Mouse (Mus musculus) cerebellum, adult 2 months (tissue): ENCODE data around the gene Pard3b. TPM values are rescaled to one million over a fixed set of nuclear protein-coding genes. Genes with fewer than 3 reads are reported as not detected.
A peak's percentile ranks its signal among the peaks of the same experiment; 100 is the strongest.

Experiments used
- DNase-seq, 2 experiments: peaks; one replicate each; pipeline ENCODE4 v3.0.0; 2021
- H3K27ac ChIP-seq: fragments of 200-500 bp; 2 replicates; pipeline ENCODE4 v1.5.1; 2012; ENCODE audit warnings: low read length, control low read depth, inconsistent platforms; ENCODE audit not compliant: insufficient read depth
- H3K27me3 ChIP-seq: fragments of 200-500 bp; 2 replicates; pipeline ENCODE4 v1.6.1; 2012; ENCODE audit warnings: inconsistent platforms, mild to moderate bottlenecking, low read length, moderate library complexity; ENCODE audit not compliant: control insufficient read depth, insufficient read depth
- H3K4me1 ChIP-seq: fragments of 200-500 bp; 2 replicates; pipeline ENCODE4 v1.6.1; 2011; ENCODE audit warnings: low read length; ENCODE audit not compliant: control insufficient read depth, insufficient read depth
- H3K4me3 ChIP-seq: fragments of 200-500 bp; replicated peaks from 2 replicates; pipeline ENCODE3; 2011; ENCODE audit warnings: mild to moderate bottlenecking, low read depth, low read length, control low read depth; ENCODE audit not compliant: insufficient read depth
- CTCF ChIP-seq: fragments of 200-500 bp; IDR thresholded peaks from 2 replicates; pipeline ENCODE4 v1.5.1; 2011; ENCODE audit warnings: low read depth, mild to moderate bottlenecking, control low read depth, low read length, moderate library complexity, borderline replicate concordance; ENCODE audit not compliant: insufficient read depth
- POLR2A ChIP-seq: fragments of 200-500 bp; IDR thresholded peaks from 2 replicates; pipeline ENCODE4 v1.6.1; 2011; ENCODE audit warnings: low read length, control low read depth, borderline replicate concordance; ENCODE audit not compliant: insufficient read depth
- WGBS: fragments of 180-500 bp; shearing (Covaris S2); methylation state at CpG from one replicate; pipeline ENCODE4 v1.1.7; 2018; 5-methylcytosine and 5-hydroxymethylcytosine counted together
- polyA plus RNA-seq: library from polyadenylated mRNA; depleted of rRNA; stranded (reverse); fragments of >200 nt; gene quantifications from 2 replicates; pipeline ENCODE4 v1.2.3, GENCODE M21; 2012

The Pard3b gene
- polyA plus RNA-seq, 1 experiment = 1.3 TPM

- no peak overlapping the region for H3K4me3 ChIP-seq
- H3K4me1 ChIP-seq = peaks cover 6% of the 10 kb centered on the region; the same call in 1 of the 2 replicates
- no peak for TF ChIP-seq POLR2A
- TF ChIP-seq CTCF = no peak
- no peak for DNase-seq
- no peak overlapping the region for H3K27ac ChIP-seq
- no peaks in the 10 kb centered on the region for H3K27me3 ChIP-seq
- WGBS = 91% methylated on average over 4 of the region's 4 CpGs
Observed at GRCm38 (mm10) chr1:61962571-61962970, 323.9 kb downstream of the Pard3b start.

- no peaks in the 10 kb centered on the region for H3K27me3 ChIP-seq
- 91% methylated on average over 3 of the region's 3 CpGs for WGBS
- DNase-seq = peak in 1 of 2 experiments; percentile 8
- H3K4me3 ChIP-seq = no peak overlapping the region
- H3K4me1 ChIP-seq = peaks cover 2% of the 10 kb centered on the region; the same call in 1 of the 2 replicates
- no peak overlapping the region for H3K27ac ChIP-seq
- TF ChIP-seq CTCF = no peak
- no peak for TF ChIP-seq POLR2A
Observed at GRCm38 (mm10) chr1:61967124-61967523, 328.5 kb downstream of the Pard3b start.

- Histone ChIP-seq H3K27me3 (no peaks in the 10 kb centered on the region), H3K4me3 (no peak overlapping the region), H3K27ac (no peak overlapping the region), H3K4me1 (peaks cover 2% of the 10 kb centered on the region; the same call in 1 of the 2 replicates)
- no peak for DNase-seq
- 93% methylated on average over 4 of the region's 4 CpGs for WGBS
- TF ChIP-seq POLR2A = no peak
- TF ChIP-seq CTCF = no peak
Observed at GRCm38 (mm10) chr1:61967807-61968206, 329.2 kb downstream of the Pard3b start.

DNA sequence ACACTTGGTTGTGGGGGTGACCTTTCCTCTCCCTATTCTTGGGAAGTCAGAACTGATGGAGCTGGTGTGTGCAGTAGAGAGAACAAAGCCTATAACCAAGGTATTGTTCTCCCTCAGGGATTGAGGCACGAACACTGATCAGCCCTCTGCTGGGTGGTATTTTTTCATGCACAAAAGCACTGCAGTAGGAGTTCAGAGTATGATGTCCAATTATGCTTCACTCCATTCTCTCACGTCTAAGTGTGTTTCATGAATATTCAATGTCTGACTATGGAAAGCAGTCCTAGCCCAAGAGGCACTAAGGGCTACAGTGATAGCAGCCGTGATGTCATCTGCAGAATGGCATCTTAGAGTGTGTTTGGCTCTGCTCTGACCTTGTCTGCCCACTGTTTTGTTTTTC lies 359.1 kb downstream of the Pard3b start:
- Histone ChIP-seq H3K27ac (no peak overlapping the region), H3K27me3 (no peaks in the 10 kb centered on the region), H3K4me1 (no peaks in the 10 kb centered on the region), H3K4me3 (no peak overlapping the region)
- DNase-seq = no peak
- 44% methylated on average over 3 of the region's 3 CpGs for WGBS
- TF ChIP-seq POLR2A (no peak), CTCF (no peak)

GRCm38 (mm10) chr1:62008811-62009210 lies 370.2 kb downstream of the Pard3b start:
- DNase-seq = no peak
- Histone ChIP-seq H3K4me1 (no peaks in the 10 kb centered on the region), H3K4me3 (no peak overlapping the region), H3K27ac (no peak overlapping the region), H3K27me3 (no peaks in the 10 kb centered on the region)
- TF ChIP-seq CTCF (no peak), POLR2A (no peak)
- WGBS = 77% methylated on average over 2 of the region's 2 CpGs

DNA sequence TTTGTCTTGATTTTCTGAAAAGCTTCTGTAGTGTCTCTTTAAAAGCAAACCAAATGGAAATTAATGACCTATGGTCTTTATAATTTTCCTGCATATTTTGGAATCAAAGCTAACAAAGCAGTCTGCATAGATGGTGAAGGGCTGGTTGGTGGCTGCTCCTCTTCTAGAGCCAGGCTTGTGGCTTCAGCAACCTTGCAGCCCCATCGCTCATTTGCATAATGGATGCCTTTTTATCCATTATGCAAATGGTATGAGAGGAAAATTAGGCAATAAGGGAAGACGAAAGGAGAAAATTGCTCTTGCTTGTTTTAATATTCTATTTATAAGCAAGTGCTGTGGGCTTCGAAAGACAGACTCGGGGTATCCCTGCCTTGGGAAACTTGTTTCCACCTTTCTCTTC lies 373.1 kb downstream of the Pard3b start:
- H3K27ac ChIP-seq = no peak overlapping the region
- 90% methylated on average over 4 of the region's 4 CpGs for WGBS
- no peak for TF ChIP-seq POLR2A
- no peak for TF ChIP-seq CTCF

GRCm38 (mm10) chr1:62016536-62017300 lies 378.1 kb downstream of the Pard3b start:
- H3K4me3 ChIP-seq = no peak overlapping the region
- 47% methylated on average over 5 of the region's 5 CpGs for WGBS
- no peak for TF ChIP-seq CTCF
- TF ChIP-seq POLR2A = no peak
- no peak overlapping the region for H3K27ac ChIP-seq
- H3K27me3 ChIP-seq = no peaks in the 10 kb centered on the region
- no peaks in the 10 kb centered on the region for H3K4me1 ChIP-seq
- no peak for DNase-seq

More for the DNA sequence above, 373.1 kb downstream of the Pard3b start:
- no peak for DNase-seq
- Histone ChIP-seq H3K27me3 (no peaks in the 10 kb centered on the region), H3K4me1 (no peaks in the 10 kb centered on the region), H3K4me3 (no peak overlapping the region)

- no peak overlapping the region for H3K27ac ChIP-seq
- TF ChIP-seq POLR2A (no peak), CTCF (no peak)
- no peak overlapping the region for H3K4me3 ChIP-seq
- DNase-seq = no peak
- H3K27me3 ChIP-seq = no peaks in the 10 kb centered on the region
- no peaks in the 10 kb centered on the region for H3K4me1 ChIP-seq
- WGBS = 65% methylated on average over 5 of the region's 5 CpGs
Observed at GRCm38 (mm10) chr1:62018276-62018675, 379.7 kb downstream of the Pard3b start.

GRCm38 (mm10) chr1:62019743-62020142 lies 381.1 kb downstream of the Pard3b start:
- H3K4me1 ChIP-seq = no peaks in the 10 kb centered on the region
- no peaks in the 10 kb centered on the region for H3K27me3 ChIP-seq
- DNase-seq = no peak
- H3K27ac ChIP-seq = no peak overlapping the region
- no peak for TF ChIP-seq POLR2A
- no peak for TF ChIP-seq CTCF
- H3K4me3 ChIP-seq = no peak overlapping the region
